Mouse (Mus musculus): ENCODE measurements at regions not wholly inside any gene's neighbourhood (a gene's known extent, or its start where the extent isn't known, plus 50 kb on each side); places are given as distances from the start of the nearest gene placed in this dataset.

DNA sequence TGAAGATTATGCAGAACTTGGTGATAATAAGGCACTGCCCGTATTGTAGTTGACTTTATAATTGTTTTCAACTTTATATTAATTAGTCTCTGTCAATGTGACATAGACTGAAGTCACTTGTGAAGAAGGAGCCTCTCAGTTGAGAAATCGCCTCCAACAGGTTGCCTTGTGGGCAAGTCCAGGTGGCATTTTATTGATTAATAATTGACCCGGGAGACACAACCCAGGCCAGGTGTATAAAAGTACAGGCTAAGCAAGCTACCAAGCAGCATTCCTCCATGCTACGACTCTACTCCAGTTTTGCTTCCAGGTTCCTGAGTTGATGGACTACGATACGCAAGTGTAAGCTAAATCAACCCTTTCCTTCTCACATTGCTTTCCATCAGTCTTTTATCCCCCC, 268.2 kb upstream of the Klf3 start:
- no peak for DNase-seq (ENCODE audit: low read depth, low spot score)

DNA sequence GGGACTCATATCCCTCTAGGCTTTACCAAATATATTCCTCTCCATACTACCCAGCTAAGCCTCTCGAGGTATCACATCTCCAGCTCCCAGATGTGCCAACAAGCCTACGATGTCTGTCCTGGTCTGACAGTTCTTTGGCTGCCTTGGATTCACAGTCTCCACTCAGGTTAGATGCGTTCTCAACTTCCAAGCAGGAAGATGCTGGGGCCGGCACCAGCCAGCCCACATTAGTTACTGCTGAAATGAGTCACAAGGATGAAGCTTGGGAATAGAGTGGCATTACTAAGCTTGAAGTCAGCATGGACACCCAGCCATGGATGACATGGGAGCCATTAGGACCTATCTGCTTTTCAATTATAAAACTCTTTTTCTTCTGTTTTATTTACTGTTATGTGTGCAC, 267.6 kb upstream of the Klf3 start:
- DNase-seq (ENCODE audit: low read depth, low spot score), result no peak

DNA sequence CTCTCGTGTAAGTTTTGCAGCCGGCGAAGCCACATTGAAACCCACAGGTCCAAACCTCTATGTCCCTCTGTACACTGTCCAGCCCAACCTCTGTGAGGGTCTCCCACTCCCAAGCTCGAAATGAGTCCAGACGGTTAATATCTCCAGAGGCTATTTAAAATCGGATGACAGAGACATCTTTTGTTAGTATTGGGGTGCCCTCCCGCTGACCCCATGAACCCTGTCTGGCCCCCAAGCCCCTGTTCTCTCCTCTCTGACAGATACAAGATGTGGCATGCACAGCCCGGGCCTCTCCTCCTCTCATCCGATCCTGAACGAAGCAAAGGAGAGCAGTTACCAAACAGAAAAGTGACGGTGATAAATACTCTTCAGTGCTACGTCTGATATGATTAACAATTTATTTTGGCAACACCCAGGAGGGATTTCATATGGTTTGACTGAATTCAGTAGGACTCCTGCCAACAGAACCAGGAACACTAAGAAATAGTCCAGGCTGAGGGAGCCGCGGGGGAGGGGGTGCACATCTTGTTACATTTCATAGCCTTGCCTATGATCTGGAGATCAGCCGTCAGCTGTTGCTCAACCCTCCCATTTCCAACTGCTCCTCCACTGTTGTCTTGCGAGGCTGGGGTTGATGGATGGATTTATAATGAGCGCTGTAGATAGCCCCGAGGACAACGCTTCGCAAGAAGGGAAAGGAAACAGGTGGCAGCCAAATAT, 266.6 kb upstream of the Klf3 start:
- no peak for DNase-seq (ENCODE audit: low read depth, low spot score)

DNA sequence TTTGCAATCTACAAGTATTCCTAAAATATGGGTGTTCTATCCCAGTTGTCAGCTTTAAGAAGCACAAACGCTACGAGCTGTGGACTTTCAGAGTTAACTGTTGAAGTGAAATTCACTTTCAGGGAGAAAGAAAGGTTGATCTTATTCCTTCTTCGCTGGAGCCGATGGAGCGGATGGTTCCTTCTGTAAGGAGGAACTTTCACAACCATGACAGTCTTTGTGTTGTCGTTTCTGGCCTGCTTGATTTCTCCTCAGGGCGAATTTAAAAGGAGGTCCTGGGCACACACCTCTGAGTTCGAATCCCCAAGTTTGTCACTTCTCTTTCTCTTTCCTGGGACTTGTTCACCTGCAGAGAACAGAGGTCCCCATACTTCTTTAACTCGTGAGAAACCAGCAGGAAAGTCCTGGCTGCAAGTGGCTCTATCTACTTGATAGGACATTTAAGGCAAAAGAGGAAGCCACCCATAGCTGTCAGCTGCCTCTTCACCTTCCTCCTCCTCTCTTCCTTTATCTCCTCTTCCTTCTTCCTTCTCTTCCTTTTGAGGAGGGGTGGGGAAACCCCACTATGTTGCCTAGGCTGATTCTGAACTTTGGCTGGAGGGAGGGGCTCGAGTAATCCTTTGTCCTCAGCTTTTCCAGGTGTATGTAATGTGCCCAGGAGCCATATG, 265.9 kb upstream of the Klf3 start:
- no peak for DNase-seq (ENCODE audit: low read depth, low spot score)

DNA sequence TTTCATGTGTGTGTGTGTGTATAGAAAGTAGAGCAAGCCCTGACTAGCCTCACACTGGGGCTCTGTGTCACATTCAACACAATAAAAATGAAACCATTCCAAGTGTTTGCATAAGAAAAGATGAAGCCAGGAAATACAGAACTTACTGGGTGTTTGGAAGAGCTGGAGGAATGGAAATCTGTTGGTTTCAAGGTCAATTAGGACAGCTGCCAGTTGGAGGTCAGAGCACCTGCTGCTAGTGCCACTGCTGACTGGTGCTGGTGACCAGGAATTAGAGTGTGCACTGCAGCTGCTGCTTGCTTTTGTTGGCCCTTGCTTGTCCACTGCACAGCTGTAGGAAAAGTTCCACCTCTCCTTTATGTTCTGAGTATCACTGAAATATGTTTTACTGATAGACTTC, 261.4 kb upstream of the Klf3 start:
- DNase-seq (ENCODE audit: low read depth, low spot score), result no peak

DNA sequence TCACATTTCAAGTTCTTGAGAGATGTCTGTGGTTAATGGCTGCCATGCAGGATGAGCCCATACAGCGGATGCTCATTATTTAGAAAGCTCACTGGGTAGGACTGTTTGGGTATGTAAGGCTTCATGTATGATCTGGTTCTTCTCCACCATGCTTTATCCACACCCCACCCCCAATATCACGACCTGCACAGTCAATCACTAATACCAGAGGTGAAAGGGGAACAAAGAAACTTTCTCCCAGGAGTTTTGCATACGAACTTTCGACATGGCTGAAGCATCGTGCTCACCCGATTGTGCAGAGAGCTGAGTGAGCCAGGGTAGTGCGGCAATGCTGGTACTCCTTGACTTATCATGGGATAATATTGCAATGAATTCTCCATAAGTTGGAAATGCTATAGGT, 247.3 kb upstream of the Klf3 start:
- DNase-seq (ENCODE audit: low read depth, low spot score), result no peak

DNA sequence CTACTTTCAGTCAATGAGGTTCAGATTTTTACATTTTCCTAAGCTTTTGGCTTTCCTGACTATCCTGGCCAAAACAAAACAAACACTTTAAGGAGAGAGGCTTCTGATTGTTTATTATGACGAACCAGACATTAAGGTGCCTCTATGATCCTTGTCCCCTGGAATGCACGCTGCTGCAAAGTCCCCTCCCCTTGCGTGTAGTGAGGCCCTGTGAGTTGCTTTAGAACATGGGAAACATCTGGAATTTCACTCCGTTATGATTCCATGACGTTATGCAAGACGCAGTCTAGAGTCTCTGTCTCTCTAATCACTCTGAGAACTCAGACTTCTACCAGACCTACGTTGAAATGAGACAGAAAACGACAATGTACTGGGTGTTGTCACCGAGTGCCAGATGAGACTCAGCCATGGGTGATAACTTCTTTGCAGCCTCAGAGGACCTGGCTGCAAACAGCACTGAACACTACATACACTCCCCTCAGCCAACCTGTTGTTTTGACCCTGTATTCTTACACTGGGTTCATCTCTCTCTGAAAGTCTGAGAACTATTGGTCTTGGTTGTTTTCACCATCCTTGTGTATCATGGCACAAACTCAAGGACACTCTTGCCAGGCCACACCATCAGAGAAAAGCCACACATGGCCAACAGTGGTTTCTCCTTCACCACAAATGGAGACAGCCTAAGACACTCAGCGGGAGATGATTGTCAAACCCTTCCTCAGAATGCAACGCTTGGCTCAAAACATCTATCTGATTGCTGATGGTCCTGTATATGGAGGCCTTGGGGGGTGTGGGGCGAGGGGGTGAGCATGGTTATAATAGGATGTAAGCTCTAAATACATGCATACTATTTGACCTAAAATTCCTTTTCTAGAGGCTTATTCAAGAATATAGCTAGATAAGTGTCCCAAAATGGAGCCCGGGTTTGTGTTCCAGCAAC, 236.5 kb upstream of the Klf3 start:
- peak; percentile 40 for DNase-seq (ENCODE audit: low read depth, low spot score)

DNA sequence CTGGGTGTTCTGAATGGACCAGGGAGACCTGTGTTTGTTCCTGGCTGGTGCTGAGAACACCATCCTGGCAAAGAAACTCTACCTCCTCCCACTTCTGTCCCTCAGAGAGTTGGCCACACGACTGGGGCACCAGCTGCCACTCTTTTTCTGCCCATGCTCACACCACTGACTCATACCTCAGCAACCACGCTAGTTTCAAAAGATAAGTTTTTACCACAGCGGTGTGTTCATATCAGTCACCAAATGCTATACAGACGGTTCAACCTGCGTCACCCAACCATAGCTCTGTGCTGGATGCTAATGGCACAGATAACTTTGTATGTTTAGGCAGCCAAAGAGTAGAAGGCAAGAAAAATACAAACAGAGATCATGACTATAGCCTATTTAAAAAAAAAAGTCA, 235.4 kb upstream of the Klf3 start:
- no peak for DNase-seq (ENCODE audit: low read depth, low spot score)

DNA sequence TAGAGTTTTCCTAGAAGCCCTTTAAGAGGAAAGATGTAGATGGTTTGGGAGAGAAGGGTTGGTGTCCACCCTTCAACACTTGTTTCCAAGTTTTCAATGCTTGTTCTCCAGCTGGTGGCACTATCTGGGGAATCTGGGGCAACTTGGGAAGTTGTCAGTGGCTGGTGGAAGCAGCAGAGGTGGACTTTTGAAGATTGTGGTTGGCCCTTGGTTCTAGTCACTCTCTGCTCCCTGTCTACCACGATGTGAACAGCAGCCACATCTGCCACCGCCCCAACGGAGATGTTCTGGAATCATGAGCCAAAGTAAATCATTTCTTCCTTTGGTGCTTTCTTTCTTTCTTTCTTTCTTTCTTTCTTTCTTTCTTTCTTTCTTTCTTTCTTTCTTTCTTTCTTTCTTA, 234.9 kb upstream of the Klf3 start:
- DNase-seq (ENCODE audit: low read depth, low spot score), result no peak

DNA sequence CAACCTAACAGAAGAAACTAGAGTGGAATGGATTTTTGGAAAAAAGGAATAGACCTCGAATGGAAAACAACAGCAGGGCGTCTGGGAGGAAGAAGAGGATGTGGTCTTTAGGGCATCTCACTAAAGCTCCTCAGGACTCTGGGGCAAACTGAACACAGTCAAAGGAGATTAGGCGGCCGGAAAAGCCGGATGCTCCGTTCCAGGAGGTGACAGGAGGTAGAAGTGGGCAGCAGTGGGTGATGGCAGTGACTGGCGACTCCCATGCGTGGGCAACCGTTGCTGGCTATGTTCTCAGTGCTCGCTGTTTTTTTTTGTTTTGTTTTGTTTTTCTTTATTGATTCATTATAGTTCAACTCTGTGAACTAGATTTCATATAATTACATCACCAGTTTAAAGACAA, 228.8 kb upstream of the Klf3 start:
- no peak for DNase-seq (ENCODE audit: low read depth, low spot score)

DNA sequence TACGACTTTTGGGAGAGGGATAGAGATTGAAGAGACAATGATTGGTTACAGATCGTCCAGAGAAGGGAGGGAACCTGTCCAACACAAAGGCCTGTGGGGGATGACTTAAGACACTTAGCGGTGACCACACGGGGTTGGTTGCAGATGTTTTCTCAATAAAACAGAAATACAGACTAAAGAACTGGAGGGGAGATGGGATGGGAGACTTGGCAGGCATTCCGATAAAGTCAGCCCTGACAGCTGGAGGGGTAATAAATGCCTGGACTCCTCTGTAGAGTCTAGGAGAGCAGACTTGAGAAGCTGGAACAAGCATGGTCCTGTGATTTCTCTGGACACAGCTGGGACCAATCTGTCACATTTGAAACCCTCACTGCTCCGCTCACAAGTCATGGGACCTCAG, 227.3 kb upstream of the Klf3 start:
- peak; percentile 79 for DNase-seq (ENCODE audit: low read depth, low spot score)

DNA sequence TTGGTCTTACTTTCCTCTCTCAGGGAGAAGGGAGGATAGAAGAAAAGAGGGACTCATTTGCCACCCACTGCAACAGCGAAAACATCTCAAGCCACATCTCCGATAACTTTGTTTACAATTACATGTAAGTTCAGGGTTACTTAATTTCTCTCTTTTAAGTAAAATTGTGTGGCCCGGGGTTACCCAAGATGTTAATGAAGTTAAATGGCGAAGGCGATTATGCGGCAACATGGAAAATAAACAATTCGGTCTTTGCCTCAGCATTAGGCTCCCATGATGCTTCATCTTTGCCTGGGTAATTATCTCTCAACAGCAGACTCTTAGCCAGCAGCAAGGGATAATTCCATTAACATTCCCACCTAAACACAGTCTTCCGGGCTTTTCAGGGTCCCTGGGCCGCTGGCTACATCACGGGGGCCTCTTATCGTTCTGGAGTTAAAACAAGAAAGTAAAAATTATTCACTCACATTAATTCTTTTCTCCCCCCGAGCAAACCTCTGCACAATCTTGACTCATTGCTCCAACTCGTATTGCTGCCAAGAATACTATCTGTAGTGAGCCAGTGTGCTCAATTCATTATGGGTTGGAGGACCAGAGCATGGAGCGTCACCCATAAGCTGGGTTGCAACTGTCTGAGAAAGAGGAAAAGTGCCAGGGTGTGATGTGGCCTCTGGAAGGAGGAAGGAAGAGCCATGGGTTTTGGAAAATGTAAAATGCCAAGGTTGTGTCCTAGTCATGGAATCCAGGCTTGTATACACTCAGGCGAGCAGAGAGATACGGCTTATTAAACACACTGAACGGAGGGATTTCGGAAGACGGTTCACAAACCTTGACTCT, 226.5 kb upstream of the Klf3 start:
- DNase-seq (ENCODE audit: low read depth, low spot score), result no peak

DNA sequence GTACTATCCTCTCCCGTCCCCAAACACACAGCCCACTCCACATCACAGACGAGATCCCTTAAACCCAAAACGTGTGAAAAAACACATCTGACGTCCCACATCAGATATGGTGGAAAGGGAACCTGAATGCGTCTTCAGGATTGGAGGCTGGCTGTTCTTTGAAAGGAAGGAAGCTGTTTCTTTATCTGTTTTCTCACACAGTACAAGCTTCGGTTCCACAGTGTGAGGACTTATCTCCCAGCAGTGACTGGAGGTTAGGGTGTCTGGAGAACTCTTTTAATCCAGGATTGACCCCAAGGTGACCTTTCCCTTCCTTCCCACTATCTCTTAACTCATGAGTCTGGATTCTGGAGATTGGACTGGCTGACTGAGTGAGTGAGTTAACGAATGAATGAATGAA, 225.8 kb upstream of the Klf3 start:
- DNase-seq (ENCODE audit: low read depth, low spot score), result no peak

DNA sequence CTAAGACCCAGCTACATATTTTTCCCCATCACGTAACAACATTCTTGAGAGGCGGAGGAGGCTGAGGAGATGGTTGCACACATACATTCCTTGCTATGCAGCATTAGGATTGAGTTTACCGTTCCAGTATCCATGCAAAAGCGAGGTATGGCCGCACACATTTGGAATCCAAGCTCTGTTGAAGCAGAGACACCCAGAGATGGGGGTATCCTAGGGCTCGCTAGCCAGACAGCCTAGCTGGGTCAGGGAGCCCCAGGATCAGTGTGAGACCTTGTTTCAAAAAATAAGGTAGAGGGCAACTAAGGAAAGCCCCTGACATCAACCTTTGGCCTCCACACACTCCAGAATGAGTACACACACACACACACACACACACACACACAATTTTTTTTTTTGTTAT, 224.7 kb upstream of the Klf3 start:
- DNase-seq (ENCODE audit: low read depth, low spot score), result no peak

DNA sequence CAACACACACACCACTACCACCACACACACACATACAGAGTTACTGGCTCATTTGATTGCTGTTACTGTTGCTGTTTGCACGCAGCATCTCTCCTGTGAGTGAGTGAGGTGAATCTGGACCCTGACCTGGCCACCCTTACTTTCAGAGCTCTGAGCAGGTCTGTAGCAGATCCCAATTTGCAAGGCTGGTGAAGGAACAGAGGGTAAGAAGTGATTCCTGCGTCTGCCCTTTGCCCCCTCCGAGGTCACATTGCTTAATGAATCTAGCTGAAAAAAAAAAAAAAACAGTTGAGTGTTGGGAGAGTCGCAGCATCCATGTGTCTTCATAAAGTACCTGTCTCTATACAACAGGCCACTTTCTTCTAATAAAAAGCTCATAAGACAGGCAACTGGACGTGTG, 224.1 kb upstream of the Klf3 start:
- no peak for DNase-seq (ENCODE audit: low read depth, low spot score)

DNA sequence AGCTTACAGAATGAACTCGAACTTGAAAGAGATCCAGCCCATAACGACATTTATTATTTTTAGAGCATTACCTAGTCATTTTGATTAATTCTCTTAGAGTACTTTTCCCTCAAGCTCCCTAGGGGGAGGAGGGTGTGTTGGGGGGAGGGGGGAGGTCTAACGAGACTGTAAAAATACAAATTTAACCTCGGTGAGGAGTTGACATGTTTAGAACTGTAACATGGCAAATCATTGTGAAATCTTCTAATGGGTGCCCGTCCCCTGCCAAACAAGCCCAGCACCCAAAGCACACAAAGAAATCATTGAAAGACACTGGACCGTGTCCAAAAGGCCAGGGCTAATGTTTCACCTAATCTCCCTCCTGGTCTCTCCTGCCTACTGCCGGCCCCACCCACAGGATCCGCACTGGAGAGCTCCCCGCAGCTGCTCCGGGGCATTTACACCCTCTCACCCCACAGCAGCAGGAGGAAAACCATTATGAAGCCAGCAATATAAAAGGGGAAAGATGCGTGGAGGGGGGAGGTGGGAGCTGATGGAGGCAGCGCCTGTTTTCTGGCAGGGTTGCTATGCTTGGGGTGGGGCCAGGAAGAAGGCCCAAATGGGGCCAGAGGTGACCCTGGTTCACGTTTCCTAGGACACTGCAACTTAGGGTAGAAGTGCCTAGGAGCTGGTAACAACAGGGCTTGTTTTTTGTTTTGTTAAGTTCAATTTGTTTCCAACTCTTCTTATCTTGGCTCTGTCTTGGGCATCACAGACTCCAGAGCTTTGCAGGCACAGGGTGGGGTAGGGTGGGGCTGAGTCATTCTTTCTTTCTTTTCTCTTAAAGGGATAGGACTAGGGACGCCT, 223.5 kb upstream of the Klf3 start:
- DNase-seq (ENCODE audit: low read depth, low spot score), result peak; percentile 65

DNA sequence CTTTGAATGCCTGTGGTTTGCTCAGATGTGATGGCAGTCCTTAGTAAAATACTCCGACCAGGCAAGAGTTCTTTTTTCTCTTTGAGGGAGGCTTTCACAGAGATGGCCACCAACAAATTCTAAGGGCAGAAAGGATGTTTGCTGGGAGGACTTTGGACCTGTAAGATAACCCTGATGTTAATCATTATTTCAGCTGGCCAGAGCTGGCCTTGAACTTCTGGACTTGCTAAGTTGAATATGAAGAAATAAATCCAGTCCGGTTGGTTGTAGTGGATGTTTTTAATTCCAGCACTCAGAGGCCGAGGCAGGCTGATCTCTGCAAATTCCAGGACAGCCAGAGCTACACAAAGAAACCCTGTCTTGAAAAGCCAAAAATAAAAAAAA, 222.9 kb upstream of the Klf3 start:
- DNase-seq (ENCODE audit: low read depth, low spot score), result no peak

DNA sequence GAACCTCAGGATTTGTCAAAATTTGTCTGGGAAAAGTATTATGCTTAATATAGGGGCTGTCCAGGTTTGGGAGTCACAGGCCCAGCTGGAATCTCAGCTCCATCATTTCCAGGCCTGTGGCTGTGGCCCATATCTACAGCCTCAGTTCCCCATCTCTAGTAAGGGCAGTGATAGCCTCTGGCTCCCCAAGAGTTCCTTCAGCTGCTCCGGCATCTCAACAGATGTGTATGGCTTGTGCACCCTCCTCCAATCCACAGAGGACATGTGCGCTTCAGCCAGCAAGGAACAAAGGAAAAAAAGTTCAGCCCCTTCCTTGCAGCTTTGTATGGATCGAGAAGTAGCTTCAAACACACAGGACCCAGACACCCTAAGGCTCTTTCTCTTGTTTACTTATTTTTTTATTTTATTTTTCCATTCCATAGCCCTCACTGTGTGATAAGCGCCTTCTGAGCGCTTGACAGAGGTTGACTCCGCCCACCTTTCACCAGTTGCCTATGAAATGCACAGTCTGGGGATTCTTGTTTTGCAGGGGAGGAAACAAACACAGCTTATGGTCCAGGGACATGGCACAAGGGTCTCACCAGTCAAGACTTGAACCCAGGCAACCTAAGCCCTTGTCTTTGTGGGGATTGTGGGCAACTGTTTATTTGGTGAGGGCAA, 222.3 kb upstream of the Klf3 start:
- DNase-seq (ENCODE audit: low read depth, low spot score), result no peak

DNA sequence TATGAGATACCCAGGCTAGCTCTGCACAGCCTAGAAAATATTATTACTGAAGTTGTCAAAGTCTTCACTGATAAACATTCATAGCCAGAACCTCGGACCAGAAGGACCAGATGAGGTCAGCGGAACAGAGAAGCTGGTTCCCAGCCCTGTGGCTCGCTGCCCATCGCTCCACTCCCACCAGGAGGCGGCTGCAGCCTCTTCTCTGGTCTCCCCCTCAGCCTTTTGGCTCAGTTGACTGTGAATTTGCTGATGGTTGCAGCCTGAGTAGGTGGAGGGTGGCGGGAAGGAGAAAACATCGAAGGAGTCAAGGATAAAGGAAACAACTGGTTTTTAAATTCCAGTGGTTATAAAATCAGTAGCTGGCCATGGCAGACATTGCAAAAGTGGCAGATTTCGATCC, 221.7 kb upstream of the Klf3 start:
- peak; percentile 69 for DNase-seq (ENCODE audit: low read depth, low spot score)

DNA sequence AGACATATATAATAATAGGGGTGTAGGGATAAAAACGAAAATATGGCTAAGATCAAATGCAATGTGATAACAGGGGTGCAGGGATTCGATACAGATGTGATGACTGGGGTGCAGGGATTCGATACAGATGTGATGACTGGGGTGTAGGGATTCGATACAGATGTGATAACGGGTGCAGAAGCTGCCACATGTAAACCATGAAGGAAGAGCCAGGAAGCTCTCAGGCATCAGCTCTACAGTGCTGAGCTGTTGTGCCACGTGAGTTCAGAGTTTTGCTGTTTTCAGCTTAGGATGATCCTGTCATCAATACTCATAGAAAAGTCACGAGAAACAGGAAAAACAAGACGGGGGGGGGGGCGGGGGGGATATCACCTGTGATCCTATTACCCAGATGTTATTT, 221.2 kb upstream of the Klf3 start:
- no peak for DNase-seq (ENCODE audit: low read depth, low spot score)

Measured in skeletal muscle tissue, adult 2 months (tissue).